Mouse (Mus musculus) B cell, adult 2 months (primary cell): ENCODE measurements around the gene Prdm8.

ENCODE experiments used
- DNase-seq, 2 experiments: peaks; one replicate each; pipeline ENCODE4 v3.0.0; 2022

The Prdm8 gene

DNA sequence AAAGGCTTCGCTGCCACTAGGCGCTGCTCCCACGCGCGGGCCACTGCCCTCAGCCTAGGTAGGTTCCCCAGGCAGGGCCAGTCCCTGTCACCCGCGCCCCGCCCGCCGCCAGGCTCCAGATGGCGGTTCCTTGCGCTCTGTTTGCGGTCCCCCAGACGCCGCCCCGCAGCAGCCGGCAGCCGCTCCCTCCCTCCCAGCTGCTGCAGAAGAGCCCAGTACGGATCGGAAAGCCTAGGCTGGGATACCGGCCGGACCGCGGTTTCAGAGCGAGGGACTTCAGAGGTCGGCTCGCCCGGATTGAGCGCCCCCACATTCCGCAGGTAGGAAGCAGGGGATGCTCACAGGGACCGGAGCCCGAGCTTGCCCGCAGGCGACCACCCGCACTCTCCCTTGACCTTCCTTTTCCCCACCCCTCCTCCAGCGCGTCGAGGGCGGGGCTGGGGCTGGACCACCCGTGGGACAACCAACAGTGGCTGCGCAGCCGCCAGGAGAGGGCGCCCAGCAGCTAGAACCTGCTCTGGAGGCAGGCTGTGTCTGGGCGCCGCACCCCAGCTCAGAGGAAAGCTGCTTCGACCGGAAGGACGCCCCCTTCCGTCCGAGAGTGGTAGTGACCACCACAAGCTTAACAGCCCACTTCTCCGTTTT lies at the start of gene Prdm8:
Prdm8 (plus strand) TSS at position 19 of the 645 bp plus-strand sequence.
- DNase-seq = peak; percentile 90 to 91

DNA sequence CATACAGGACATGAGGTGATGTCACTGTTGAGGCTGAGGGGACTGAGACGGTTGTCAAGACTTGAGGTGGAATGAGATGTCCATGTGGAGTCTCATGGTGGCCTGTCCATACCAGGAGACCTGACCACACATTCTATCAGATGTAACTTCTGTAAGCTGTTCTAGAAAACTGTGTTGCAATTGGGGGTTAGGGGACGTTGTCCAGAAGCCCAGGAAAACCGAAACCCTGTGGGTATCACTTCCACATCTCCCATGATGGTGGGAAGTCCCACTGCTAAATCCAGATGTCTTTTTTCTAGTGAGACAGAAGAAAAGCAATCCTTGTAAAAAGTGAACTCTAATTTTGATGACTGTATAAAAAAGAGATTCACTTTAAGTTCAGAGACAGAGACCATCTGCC lies 39.9 kb upstream of the Prdm8 start:
- DNase-seq = no peak

DNA sequence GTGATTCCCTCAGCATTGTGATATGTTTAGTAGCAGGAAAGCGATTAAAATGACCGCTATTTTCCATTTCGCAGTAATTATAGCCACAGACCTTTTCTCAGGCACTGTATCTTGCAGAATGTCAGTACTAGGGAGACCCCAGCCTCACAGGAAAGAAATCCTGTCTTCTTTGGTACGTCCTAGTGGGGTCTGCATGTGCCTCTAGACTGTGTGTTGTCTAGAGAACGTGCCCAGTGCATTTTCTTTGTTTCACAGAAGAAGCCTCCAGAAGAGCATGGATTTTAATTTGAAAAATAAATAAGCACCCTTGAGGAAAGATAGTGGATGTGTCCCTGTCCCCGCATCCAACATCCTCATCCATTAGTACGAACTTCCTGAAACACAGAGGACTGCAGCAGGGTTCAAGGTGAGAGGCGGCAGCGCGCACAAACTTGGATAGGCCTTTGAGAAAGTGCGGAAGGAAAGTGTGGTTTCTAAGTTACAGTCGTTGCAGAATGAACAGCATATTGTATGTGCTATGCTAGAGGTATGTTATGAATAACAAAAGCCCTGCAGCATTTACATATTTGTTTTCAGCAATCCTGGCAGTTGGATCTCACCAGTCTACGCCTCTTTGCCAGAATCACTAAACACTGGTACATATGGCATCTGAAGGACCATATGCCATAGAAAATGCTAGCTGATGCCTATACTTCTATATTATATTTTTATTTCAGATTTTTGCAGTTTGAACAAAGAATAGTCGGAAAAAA lies 28.3 kb upstream of the Prdm8 start:
- no peak for DNase-seq

DNA sequence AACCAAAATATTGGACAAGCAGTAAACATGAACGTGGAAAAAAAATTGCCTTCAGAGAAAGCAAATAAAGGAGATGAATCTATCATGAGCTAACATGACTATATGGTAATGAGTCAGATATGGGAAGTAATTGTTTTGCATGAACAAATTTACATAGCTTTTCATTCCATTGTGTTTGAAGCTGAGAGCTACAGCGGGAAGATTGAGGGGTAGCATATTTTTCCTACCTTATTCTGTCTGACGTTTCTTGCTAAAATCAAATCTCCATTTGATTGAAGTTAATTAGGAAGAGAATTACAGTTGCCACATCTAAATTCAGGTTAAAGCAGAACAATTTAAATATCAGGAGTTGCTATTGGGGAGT lies 27.7 kb upstream of the Prdm8 start:
- DNase-seq = no peak

DNA sequence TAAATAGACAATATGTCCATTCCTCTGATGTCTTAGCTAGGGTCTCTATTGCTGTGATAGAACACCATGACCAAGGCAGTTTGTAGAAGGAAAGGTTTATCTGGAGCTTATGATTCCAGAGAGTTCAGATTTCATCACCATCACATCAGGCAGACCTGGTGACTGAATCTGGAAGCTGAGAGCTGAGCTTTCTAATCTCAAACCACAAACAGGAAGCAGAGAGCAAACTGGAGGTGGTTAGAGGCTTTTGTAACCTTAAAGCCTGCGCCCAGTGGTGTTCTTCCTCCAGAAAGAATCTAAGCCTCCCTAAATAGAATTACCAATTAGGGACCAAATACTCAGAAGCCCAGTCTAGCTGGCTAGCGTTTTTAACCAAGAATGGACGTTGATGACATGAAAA lies 20.1 kb upstream of the Prdm8 start:
- DNase-seq = no peak

DNA sequence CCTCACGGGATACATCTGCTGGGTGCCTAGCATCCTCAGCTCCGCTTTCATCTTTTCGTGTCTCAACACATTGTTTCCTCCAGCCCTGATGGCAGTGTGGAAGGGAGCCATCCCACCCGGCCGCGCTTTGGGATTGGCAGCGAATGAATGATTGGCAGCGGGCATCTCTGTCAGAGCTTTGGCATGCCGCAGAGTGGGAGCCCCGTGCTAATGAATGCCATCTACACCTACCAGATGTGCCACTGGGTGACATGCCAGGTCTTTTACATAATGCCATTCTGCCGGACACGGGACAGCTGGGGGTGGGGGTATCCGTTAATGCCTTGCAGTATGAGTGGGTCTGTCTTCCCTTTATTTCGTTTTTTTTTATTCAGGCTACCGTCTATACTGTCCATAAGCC lies 882 bp upstream of the Prdm8 start:
- no peak for DNase-seq

DNA sequence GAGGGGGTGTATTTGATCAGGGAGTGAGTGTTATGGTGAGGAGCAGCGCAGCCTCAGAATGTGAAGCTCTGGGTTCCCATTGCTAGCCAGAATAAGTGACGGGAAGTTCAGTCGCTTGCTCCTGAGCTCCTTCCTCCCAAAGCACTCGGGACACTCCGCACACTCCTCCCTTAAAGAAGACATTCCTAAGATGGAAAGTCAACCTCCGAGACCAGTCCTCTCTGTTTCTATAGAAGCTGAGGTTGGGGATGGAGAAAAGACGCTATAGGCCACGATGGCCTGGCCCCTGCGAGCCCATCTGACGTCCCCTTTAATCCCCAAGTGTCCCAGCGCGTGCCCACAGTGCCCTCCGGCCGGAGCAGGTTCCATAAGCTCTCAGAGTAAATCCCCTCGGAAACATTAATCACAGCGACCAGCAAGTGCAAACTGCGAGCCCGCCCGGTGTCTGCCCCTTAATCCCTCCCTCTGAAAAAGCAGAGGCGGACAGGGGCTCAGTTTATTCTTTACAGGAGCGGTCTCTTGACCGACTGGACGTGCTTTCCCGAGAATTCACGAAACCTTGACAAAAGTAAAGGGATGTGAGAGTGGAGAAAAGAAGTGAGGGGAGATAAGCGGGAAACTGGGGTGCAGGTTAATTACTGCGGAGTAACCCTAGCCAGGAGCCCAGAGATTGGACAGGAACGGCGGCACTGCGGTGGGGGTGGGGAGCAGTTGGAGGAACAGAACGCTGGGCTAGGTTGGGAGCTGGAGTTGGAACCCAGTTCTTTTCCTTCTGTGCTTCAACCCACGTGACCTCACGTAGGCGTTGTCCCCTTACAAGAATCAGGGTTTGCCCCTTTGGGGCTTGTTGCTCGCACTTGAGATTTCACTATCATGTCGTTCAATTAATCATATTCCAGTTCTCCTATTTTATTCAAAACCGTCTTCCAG lies 1.6 kb downstream of the Prdm8 start:
- peak; percentile 19 to 31 for DNase-seq

DNA sequence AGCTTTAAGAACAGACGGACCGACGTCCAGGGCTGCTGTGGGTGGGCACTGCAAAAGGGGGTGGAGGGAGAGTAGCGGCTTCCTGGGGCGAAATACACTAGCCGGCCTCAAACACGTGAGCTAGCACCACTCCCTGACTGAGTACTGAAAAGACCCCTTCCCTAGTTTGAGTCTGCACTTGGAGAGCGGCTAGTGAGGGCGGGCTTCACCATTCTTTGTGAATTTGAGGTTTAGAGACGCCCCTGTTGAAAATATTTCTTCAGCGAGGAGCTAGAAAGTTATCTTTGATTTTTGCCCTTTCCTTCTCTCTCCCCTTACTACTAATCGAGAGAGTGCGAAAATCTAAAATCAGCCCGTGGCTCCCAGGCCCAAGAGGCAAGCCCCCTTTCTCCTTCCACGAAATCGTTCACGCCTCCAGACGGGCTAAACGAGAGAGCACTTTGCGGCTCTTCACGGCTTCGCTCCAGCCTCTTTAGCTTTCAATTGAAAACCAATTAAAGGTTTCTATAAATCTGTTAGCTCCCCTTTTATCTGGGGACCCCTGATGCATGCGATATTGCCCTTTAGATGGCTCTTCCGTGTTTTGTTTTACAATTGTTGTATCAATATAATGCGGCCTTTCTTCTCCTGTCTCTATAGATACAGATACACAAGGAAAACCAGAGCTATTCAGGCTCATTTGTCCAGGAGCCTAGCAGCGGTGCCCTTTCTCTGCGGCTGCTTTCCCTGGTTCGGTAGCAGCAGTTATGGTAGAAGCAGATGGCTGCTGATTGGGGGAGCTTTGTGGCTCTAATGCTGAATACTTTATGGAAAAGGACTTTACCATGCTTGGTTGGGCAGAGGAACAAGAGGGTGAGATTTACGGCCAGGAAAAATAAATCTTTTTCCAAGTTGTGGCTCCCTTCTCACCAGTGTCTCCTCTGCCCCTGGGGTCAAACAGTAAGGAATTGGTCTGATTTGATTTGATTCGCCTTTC lies 2.7 kb downstream of the Prdm8 start:
- DNase-seq = peak; percentile 12 to 13

DNA sequence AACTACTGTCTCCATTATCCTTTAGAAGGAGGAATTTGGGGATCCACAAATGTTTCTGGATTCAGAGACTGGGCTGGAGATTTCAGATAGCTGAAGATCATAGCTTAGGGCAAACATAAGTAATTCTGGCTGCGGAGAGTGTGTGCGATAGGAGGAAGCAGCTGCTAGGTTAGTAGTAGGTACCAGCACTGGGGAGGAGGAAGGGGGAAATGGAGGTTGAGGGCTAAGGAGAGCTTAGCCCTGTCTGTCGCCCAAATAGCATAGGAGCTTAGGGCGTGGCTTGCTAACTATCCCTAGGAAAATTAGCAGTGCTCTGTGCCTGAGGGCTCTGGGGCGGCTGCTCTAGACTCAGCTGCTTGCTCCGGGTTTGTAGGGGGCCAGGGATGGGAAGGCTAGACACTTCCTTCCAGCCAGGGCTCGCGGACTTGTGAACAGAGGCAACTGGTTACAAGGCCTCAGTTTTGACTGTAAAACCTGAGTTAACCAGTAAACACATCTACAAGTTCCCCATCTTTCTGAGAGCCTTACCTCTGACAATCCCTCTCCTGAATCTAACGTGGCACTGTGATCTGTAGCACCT lies 4.7 kb downstream of the Prdm8 start:
- DNase-seq = peak; percentile 12 to 25

DNA sequence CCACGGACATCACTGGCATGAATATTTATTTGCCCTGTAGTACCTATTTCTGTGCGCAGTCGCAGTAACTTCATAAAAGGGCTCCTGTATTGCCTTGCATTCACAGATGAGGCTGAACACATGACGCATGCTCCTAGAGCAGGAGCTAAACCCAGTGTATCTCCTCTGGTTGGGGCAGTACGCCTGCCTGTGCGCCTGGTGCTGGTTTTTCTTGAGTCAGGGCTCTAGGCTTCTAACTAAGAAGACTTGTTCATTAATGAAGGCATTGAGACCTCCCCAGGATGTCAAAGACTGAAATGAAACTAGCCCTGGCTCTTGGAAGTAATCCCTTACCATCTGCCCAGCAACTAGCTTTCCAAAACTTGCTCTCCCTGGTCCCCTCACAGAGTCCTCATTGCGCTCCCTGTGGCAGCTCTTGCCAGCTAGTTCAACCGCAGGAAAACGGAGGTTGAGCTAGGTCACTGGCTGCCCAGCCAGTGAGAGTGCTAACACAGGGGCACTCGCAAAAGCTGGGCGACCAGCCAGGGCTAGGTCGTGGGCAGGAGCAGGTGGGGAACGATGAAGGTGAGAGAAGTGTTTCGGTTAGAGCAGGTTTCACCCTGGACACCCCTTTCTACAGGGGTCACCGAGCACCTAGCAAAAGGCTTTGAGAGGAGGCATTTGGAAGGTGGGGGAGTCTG lies 5.6 kb downstream of the Prdm8 start:
- peak; percentile 8 to 16 for DNase-seq

DNA sequence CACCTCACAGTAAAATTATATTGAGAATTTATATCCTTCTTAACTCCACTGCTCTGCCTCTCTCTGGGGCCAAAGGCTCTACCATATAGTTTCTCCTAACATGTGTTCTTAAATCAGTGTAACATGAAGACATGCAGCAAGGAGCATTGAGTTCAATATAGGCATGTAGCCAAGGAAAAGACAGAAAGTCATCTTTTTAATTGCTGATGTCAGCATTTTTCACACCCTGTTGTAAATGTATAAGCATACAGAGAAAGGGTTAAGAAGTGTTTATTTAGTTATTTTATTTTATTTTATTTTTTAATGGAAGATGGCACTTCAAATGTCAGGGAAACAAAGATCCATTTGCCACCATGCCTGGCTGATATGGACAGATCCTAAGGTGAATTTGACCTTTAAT lies 6.7 kb downstream of the Prdm8 start:
- no peak for DNase-seq

DNA sequence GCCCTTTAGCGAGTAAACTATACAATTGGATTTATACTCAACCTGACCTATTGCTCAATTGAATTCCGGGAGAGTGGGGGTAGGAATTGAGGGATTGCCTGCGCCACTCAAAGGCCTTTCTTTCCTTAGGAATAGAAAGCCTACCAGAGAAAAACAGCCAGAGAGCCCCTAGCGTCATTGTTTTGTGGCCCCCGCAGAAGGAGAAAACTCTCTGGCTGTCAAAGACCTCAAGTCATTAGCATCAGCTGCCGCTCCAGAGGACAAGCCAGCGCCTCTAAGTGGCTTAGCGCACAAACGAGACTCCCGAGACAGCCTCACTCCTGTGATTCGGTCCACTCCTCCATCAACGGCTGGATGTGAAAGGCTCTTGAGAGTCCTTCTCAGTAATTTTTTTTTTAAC lies 12.6 kb downstream of the Prdm8 start:
- peak in 1 of 2 experiments; percentile 29 for DNase-seq

DNA sequence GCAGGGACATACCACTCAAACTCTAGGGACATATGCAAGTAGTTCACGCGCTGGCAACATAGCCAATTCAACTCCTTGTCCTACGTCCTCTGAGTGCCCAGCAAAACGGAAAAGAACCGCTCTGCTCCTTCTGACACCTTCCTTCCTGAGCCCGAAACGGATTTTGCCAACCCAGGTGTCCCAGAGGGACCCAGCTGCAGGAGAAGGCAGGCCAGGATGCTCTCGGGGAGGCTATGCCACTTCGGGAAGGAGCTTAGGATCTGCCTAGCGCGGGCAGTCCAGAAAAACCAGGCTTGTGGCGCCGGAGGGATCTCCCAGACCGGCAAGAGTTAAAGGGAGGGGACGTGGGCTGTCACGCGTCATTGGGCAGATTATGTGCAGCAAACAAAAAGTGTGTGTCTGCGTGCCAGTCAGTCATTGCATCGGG lies 13.5 kb downstream of the Prdm8 start:
- DNase-seq = peak; percentile 31 to 36

DNA sequence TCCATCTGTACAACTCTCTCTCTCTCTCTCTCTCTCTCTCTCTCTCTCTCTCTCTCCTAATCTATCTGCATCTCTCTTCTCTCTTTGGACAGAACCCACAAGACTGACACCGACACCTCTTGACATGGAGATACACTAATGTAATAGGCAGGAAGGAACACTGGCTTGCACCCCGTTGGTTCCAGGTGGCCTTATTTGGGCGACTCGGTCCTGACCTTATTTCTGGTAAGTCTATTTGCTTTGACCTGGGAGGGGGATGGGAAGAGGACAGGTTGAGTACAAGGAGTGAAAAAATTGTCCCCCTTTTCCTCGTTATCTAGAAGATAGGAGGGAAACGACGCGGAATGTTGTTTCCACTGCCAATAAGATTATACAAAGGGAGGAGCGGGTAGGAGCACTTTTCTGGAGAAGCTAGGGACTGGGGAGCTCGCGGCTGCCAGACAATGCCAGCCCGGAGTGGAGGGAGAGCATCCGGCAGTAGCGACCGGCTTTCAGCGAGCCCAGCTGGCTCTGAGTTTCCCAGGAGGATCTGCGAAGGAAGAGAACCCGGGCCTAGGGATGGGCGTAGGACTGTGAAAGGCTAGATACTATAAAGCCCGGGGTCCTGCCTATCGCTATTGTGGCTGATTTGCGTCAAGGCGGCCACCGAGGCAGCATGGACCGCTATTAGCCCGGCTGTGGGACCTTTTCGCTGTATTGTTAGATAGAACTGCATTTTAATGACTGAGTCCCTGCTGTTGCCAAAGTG lies 14.1 kb downstream of the Prdm8 start:
- peak; percentile 32 to 40 for DNase-seq

DNA sequence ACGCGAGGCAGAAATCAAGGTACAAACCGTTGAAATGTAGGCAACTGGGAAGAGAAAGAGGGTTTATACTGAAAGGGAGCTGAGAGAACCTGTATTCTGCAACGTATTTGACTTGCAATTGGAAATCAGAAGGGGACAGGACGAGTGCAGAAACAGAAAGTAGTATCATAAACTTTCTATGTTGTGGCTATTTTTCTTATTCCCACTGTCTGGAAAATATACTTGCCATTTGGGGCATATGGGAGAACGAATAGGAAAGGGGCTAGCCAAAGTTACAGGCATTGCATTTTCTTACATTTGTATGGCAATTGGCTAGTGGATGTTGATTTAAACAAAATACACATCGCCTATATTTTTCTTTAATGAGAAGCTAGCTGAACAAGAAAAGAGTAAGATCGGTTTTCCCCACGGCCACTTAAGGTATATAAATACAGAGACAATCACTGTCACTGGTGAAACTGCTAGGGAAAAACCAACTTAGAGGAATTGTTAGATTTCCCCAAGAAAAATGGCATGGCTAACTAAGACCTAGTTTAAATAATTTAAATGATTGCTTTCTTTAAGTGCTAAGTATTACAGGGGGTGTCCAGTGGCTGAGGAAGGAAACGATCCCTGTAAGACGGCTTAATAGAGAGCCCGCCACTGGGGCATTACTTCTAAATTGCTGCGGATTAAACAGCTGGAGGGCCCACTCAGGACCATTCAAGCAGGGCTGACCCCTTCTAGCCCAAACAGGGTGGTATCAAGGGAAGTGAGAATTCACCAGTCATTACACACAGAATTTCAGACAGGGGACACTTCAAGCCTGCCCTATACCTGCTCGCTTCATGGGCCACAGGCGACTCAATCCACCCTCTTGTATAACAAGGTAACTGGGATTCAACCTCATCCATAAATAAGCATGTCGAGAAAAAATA lies 14.9 kb downstream of the Prdm8 start:
- peak; percentile 9 to 14 for DNase-seq

DNA sequence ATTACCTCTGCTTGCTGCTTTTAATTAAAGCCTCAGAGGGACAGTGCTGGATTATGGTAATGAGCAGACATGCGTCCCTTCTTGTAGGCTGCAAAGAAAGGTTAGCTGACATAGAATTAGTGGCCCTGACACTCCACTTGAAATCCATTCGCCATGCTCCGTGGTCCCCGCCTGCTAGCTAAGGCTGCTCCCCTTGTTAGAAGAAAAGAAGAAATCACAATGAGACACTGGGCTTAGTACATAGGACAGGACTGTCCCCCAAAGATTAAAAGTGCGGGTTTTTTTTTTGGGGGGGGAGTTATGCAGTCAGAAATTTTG lies 15.6 kb downstream of the Prdm8 start:
- peak in 1 of 2 experiments; percentile 23 for DNase-seq

DNA sequence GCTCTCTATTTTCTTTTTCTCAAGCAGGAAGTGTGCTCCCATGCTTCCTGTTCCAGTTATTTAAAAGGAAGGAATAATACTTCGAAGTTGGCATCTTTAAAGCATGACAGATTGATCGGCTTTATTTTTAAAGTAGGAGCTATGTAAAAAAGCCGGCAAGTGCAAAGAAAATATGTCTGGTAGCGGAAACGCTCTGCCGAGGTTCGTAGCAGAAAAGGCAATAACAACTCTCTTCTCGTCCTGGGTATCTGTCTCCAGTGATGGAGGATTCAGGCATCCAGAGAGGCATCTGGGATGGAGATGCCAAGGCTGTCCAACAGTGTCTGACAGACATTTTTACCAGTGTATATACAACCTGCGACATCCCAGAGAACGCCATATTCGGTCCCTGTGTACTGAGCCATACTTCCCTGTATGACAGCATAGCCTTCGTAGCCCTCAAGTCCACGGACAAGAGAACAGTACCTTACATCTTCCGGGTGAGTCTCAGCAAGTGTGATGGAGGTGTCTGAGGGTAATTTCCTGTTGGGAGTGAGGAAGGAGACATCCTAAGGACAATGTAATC lies 16.1 kb downstream of the Prdm8 start:
- DNase-seq = peak; percentile 26 to 47

DNA sequence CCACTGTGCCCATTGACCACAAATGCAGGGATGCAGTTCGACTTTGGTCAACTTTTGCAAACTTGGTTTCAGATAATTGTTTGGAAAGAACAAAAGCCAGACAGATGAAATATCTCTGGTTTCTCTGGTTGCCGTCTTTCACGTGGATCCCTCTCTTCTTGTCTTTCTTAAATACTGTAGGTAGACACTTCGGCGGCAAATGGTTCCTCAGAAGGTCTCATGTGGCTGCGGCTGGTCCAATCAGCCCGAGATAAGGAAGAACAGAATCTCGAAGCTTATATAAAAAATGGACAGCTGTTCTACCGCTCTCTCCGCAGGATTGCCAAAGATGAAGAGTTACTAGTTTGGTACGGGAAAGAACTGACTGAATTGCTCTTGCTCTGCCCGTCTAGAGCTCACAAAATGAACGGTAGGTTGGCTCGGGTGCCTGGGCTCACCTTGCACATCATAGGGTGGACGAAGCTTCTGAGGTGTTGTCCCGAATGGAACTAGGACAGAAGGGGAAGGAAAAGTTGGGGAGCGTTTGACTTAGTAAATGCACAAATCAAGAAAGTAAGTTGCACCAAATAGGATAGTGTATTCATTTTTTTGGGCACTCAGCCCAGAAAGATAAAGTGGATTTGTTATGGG lies 17.4 kb downstream of the Prdm8 start:
- peak; percentile 29 to 31 for DNase-seq
